Mouse (Mus musculus): ENCODE measurements around the gene Mier3. TPM values are rescaled to one million over a fixed set of nuclear protein-coding genes. Genes with fewer than 3 reads are reported as not detected.

The Mier3 gene
- polyA plus RNA-seq, 1 experiment from 2014 or later: 19.5 TPM

GRCm38 (mm10) chr13:111719726-111720125, 38.9 kb downstream of the Mier3 start:
- H3K9me3 ChIP-seq: no peaks in the 10 kb centered on the region

GRCm38 (mm10) chr13:111724811-111725164, 44.0 kb downstream of the Mier3 start:
- Histone ChIP-seq H3K27ac (no peak overlapping the region), H3K9me3 (peaks cover 8% of the 10 kb centered on the region; the same call in 1 of the 2 replicates), H3K4me1 (replicated peaks) (peaks cover 4% of the 10 kb centered on the region), H3K9ac (peak overlapping the region; percentile 35; the same call in 1 of the 2 replicates), H3K36me3 (0 out of 2 replicates have a peak, but pooled peaks cover 2% of the 10 kb centered on the region), H3K4me2 (peak overlapping the region; percentile 86), H3K27me3 (0 out of 2 replicates have a peak, but pooled peaks cover 3% of the 10 kb centered on the region), H3K4me3 (peak overlapping the region; percentile 55)
- WGBS: under 1% methylated on average over 18 of the region's 18 CpGs
- ATAC-seq (ENCODE audit: low FRiP score): no peak; the same call in 1 of the 2 replicates

More at GRCm38 (mm10) chr13:111719726-111720125, 38.9 kb downstream of the Mier3 start:
- ATAC-seq (ENCODE audit: low FRiP score): no peak
- Histone ChIP-seq H3K4me1 (replicated peaks) (no peaks in the 10 kb centered on the region), H3K27ac (no peak overlapping the region), H3K36me3 (peaks cover 28% of the 10 kb centered on the region), H3K4me3 (no peak overlapping the region), H3K9ac (no peak overlapping the region), H3K4me2 (no peak overlapping the region), H3K27me3 (0 out of 2 replicates have a peak, but pooled peaks cover 3% of the 10 kb centered on the region)
- WGBS: 68% methylated on average over 9 of the region's 9 CpGs

GRCm38 (mm10) chr13:111725165-111726077, 44.6 kb downstream of the Mier3 start:
- Histone ChIP-seq H3K27me3 (0 out of 2 replicates have a peak, but pooled peaks cover 3% of the 10 kb centered on the region), H3K36me3 (no peaks in the 10 kb centered on the region), H3K9ac (peak overlapping the region; percentile 70), H3K4me2 (peak overlapping the region; percentile 86), H3K9me3 (peaks cover 8% of the 10 kb centered on the region; the same call in 1 of the 2 replicates), H3K4me1 (replicated peaks) (peaks cover 4% of the 10 kb centered on the region), H3K27ac (peak overlapping the region; percentile 67), H3K4me3 (peak overlapping the region; percentile 55)
- peak; percentile 99 for ATAC-seq (ENCODE audit: low FRiP score)
- WGBS: under 1% methylated on average over 65 of the region's 65 CpGs

GRCm38 (mm10) chr13:111726898-111727297, 46.1 kb downstream of the Mier3 start:
- ATAC-seq (ENCODE audit: low FRiP score): no peak
- Histone ChIP-seq H3K4me1 (replicated peaks) (peaks cover 4% of the 10 kb centered on the region), H3K9ac (no peak overlapping the region), H3K27me3 (0 out of 2 replicates have a peak, but pooled peaks cover 3% of the 10 kb centered on the region), H3K4me3 (no peak overlapping the region), H3K9me3 (peaks cover 8% of the 10 kb centered on the region; the same call in 1 of the 2 replicates), H3K36me3 (no peaks in the 10 kb centered on the region), H3K27ac (no peak overlapping the region), H3K4me2 (no peak overlapping the region)
- WGBS: 96% methylated on average over 5 of the region's 5 CpGs

GRCm38 (mm10) chr13:111741204-111741990, 60.6 kb downstream of the Mier3 start:
- Histone ChIP-seq H3K9ac (no peak overlapping the region), H3K27me3 (no peaks in the 10 kb centered on the region), H3K9me3 (no peaks in the 10 kb centered on the region), H3K36me3 (no peaks in the 10 kb centered on the region), H3K4me2 (no peak overlapping the region), H3K4me3 (no peak overlapping the region), H3K27ac (no peak overlapping the region), H3K4me1 (replicated peaks) (no peaks in the 10 kb centered on the region)
- 83% methylated on average over 7 of the region's 7 CpGs for WGBS
- ATAC-seq (ENCODE audit: low FRiP score): no peak

GRCm38 (mm10) chr13:111741991-111742615, 61.3 kb downstream of the Mier3 start:
- WGBS: 60% methylated on average over 6 of the region's 6 CpGs
- Histone ChIP-seq H3K27me3 (no peaks in the 10 kb centered on the region), H3K4me3 (no peak overlapping the region), H3K27ac (no peak overlapping the region), H3K4me2 (no peak overlapping the region), H3K9ac (no peak overlapping the region), H3K4me1 (replicated peaks) (no peaks in the 10 kb centered on the region), H3K9me3 (no peaks in the 10 kb centered on the region), H3K36me3 (no peaks in the 10 kb centered on the region)
- ATAC-seq (ENCODE audit: low FRiP score): no peak

- Histone ChIP-seq H3K9ac (no peak overlapping the region), H3K4me1 (replicated peaks) (no peaks in the 10 kb centered on the region), H3K27ac (no peak overlapping the region), H3K9me3 (no peaks in the 10 kb centered on the region), H3K27me3 (no peaks in the 10 kb centered on the region), H3K4me3 (no peak overlapping the region), H3K4me2 (no peak overlapping the region), H3K36me3 (peaks cover 15% of the 10 kb centered on the region)
- no peak for ATAC-seq (ENCODE audit: low FRiP score)
- WGBS: 86% methylated on average over 6 of the region's 6 CpGs
These were observed 63.6 kb downstream of the Mier3 start for GRCm38 (mm10) chr13:111744233-111745000.

- H3K4me2 ChIP-seq: no peak overlapping the region
- no peaks in the 10 kb centered on the region for H3K4me1 ChIP-seq (replicated peaks)
- H3K27me3 ChIP-seq: no peaks in the 10 kb centered on the region
- ATAC-seq (ENCODE audit: low FRiP score): 0 out of 2 replicates have a peak, but pooled peaks have one; percentile 46
- 80% methylated on average over 7 of the region's 7 CpGs for WGBS
- H3K36me3 ChIP-seq: peaks cover 23% of the 10 kb centered on the region
- no peak overlapping the region for H3K4me3 ChIP-seq
- no peak overlapping the region for H3K27ac ChIP-seq
- H3K9me3 ChIP-seq: no peaks in the 10 kb centered on the region
- no peak overlapping the region for H3K9ac ChIP-seq
These were observed 64.4 kb downstream of the Mier3 start for GRCm38 (mm10) chr13:111745216-111745615.

GRCm38 (mm10) chr13:111746831-111747230, 66.1 kb downstream of the Mier3 start:
- Histone ChIP-seq H3K27ac (no peak overlapping the region), H3K4me2 (no peak overlapping the region), H3K4me3 (no peak overlapping the region), H3K27me3 (no peaks in the 10 kb centered on the region), H3K9ac (no peak overlapping the region), H3K9me3 (no peaks in the 10 kb centered on the region), H3K36me3 (peaks cover 38% of the 10 kb centered on the region), H3K4me1 (replicated peaks) (no peaks in the 10 kb centered on the region)
- ATAC-seq (ENCODE audit: low FRiP score): no peak
- WGBS: 96% methylated on average over 5 of the region's 5 CpGs

GRCm38 (mm10) chr13:111748301-111749062, 67.7 kb downstream of the Mier3 start:
- Histone ChIP-seq H3K4me2 (no peak overlapping the region), H3K4me1 (replicated peaks) (no peaks in the 10 kb centered on the region), H3K27ac (no peak overlapping the region)

GRCm38 (mm10) chr13:111753321-111753720, 72.5 kb downstream of the Mier3 start:
- WGBS: 94% methylated on average over 6 of the region's 6 CpGs

More at GRCm38 (mm10) chr13:111748301-111749062, 67.7 kb downstream of the Mier3 start:
- H3K9me3 ChIP-seq: no peaks in the 10 kb centered on the region
- no peak for ATAC-seq (ENCODE audit: low FRiP score)
- H3K27me3 ChIP-seq: no peaks in the 10 kb centered on the region
- 95% methylated on average over 28 of the region's 28 CpGs for WGBS
- no peak overlapping the region for H3K4me3 ChIP-seq
- H3K9ac ChIP-seq: no peak overlapping the region
- peaks cover 54% of the 10 kb centered on the region for H3K36me3 ChIP-seq

More at GRCm38 (mm10) chr13:111753321-111753720, 72.5 kb downstream of the Mier3 start:
- no peak overlapping the region for H3K9ac ChIP-seq
- no peak overlapping the region for H3K27ac ChIP-seq
- ATAC-seq (ENCODE audit: low FRiP score): no peak
- H3K36me3 ChIP-seq: peaks cover 96% of the 10 kb centered on the region
- no peaks in the 10 kb centered on the region for H3K27me3 ChIP-seq
- no peak overlapping the region for H3K4me2 ChIP-seq
- H3K4me1 ChIP-seq (replicated peaks): no peaks in the 10 kb centered on the region
- H3K4me3 ChIP-seq: no peak overlapping the region
- no peaks in the 10 kb centered on the region for H3K9me3 ChIP-seq
